Mouse (Mus musculus) neutrophil, adult 59 days (primary cell): Measurements from ENCODE around the gene Srpk3. TPM values are rescaled to one million over a fixed set of nuclear protein-coding genes. Genes with fewer than 3 reads are reported as not detected.

Source experiments
- total RNA-seq, 2 experiments: library from RNA; stranded (reverse); gene quantifications; 1 replicate in 1 of 2; 2 replicates in 1 of 2; pipeline ENCODE4 v1.2.4; 2023

The Srpk3 gene
- total RNA-seq: 1 to 10 TPM in 1 of 2 experiments, under 1 TPM in 1; 0.89 to 1.8 TPM

GRCm38 (mm10) chrX:73774168-73774760 lies at the start of gene Srpk3:
Gene Srpk3, plus strand, starts transcription at chrX:73774405.

DNA sequence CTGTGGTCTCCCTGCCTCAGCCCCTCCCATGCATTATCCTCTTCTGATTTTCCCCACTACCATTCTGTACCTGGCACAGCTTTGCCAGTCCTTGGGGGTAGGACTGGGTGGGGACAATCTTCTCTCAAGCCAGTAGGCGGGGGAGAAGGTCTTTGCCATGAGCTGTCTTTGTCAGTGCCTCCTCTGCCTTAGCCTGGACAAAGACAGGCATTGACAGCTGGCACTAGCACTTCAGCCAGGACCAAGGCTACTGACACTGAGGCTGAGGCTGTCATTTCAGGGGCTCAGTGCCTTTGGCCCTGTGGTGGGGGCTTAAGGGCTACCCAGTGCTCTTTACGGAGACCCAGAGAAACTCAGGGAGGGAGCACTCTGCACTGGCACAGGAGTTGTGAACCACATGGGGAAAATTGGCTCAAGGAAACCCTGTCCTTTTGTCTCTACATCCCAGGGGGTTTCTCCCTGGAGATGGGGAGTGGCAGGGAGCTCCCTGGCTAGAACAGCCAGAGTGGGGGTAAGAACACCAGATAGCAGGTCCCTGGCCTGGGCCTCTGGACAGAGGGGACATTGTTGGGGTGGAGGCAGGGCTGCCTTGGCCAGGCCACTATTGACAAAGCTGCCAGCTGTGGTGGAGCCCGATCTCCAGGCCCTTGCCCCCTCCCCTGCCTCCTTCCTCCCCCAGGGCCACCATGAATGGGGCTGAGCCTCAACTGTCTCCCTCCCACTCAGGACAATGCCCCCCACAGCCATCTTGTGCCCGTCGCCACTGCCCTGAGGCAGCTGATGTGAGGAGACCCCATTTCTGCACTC lies 17.7 kb upstream of the Srpk3 start, which contains the start of gene Plxnb3:
Gene Plxnb3, plus strand, starts transcription at position 757 of the 807 bp plus-strand sequence.

GRCm38 (mm10) chrX:73786364-73787224 lies 12.4 kb downstream of the Srpk3 start, which contains the start of the genes Idh3g and Ssr4:
Gene Idh3g, minus strand, starts transcription at chrX:73786897.
Gene Ssr4, plus strand, starts transcription at chrX:73787028.

GRCm38 (mm10) chrX:73824185-73825151 lies 50.3 kb downstream of the Srpk3 start, which contains the start of gene Pdzd4:
Gene Pdzd4, minus strand, starts transcription at chrX:73824969.

Other genes starting within 250 kb of the Srpk3 start
- gene Dusp9, start 135.0 kb upstream of the Srpk3 start, total RNA-seq: under 1 TPM; 0.13 TPM
- not detected for gene Pnck, start 114.3 kb upstream of the Srpk3 start, total RNA-seq
- gene Slc6a8, start 101.3 kb upstream of the Srpk3 start, total RNA-seq: under 1 TPM; 0.22 to 0.57 TPM
- 10 to 100 TPM; 83.3 to 89.0 TPM for gene Bcap31, start 58.2 kb upstream of the Srpk3 start, total RNA-seq
- 10 to 100 TPM; 83.3 to 92.9 TPM for gene Abcd1, start 57.8 kb upstream of the Srpk3 start, total RNA-seq
- gene Plxnb3, start 17.3 kb upstream of the Srpk3 start, total RNA-seq: under 1 TPM; 0.44 to 0.60 TPM
- 100 to 1,000 TPM in 1 of 2 experiments, 10 to 100 TPM in 1; 89.0 to 105 TPM for gene Idh3g, start 12.5 kb downstream of the Srpk3 start, total RNA-seq
- 100 to 1,000 TPM; 128 TPM for gene Ssr4, start 12.6 kb downstream of the Srpk3 start, total RNA-seq
- 1 to 10 TPM in 1 of 2 experiments, under 1 TPM in 1; 0.64 to 1.2 TPM for gene Pdzd4, start 50.6 kb downstream of the Srpk3 start, total RNA-seq
- under 1 TPM in 1 of 2 experiments, not detected in 1; 0.20 TPM for gene Avpr2, start 117.7 kb downstream of the Srpk3 start, total RNA-seq
- 10 to 100 TPM; 30.0 to 50.1 TPM for gene L1cam, start 121.7 kb downstream of the Srpk3 start, total RNA-seq
- 100 to 1,000 TPM; 227 to 235 TPM for gene Arhgap4, start 147.5 kb downstream of the Srpk3 start, total RNA-seq
- gene Naa10, start 147.5 kb downstream of the Srpk3 start, total RNA-seq: 10 to 100 TPM; 38.1 to 42.0 TPM
- gene Renbp, start 156.4 kb downstream of the Srpk3 start, total RNA-seq: 10 to 100 TPM; 12.2 to 19.8 TPM
- gene Hcfc1, start 192.0 kb downstream of the Srpk3 start, total RNA-seq: 10 to 100 TPM; 86.7 to 87.3 TPM
- 10 to 100 TPM; 63.0 to 75.4 TPM for gene Irak1, start 249.5 kb downstream of the Srpk3 start, total RNA-seq